Mouse (Mus musculus): ENCODE results near the gene Elavl1. TPM values are rescaled to one million over a fixed set of nuclear protein-coding genes. Genes with fewer than 3 reads are reported as not detected.

Gene Elavl1
- polyA plus RNA-seq, 1 experiment from 2014 or later = 88.6 TPM

DNA sequence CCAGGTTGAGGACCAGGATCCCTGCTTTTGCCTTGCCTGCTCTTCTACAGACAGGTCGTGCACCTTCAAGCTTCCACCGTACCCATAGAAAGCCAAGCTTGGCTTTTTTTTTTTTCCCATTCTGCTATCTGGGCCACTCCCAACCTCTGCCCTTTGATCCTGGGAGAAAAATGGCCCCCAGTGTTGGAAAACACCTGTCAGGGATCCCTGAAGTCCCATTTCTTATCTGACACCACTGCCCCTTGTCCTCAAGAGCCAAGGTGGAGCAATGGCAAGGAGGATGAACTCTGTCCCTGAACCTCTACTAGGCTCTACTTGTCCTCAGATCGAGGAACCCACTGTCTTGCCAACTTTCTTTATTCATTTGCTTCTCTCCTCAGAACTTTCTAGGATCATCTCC is 25.4 kb upstream of the Elavl1 start:
- no peak overlapping the region for H3K27ac ChIP-seq (replicated peaks)
- H3K4me2 ChIP-seq (replicated peaks; ENCODE audit: low read depth) = no peak overlapping the region
- H3K9me3 ChIP-seq (ENCODE audit: control insufficient read depth, low read length) = no peaks in the 10 kb centered on the region
- H3K9ac ChIP-seq (ENCODE audit: low read length) = no peak overlapping the region
- H3K4me1 ChIP-seq (replicated peaks; ENCODE audit: control insufficient read depth, insufficient read depth) = 0 out of 2 replicates have a peak, but pooled peaks cover 2% of the 10 kb centered on the region
- no peak for DNase-seq (ENCODE audit: low spot score)
- TF ChIP-seq EP300 (optimal IDR thresholded peaks at IDR 0.05) = no peak
- no peak for TF ChIP-seq CTCF (IDR thresholded peaks at IDR 0.05; ENCODE audit: low read depth)
- no peak for ATAC-seq (ENCODE audit: low FRiP score, low TSS enrichment)
- H3K4me3 ChIP-seq (ENCODE audit: low read depth, low read length) = no peak overlapping the region
- WGBS = 74% methylated on average over 3 of the region's 3 CpGs
- H3K36me3 ChIP-seq (ENCODE audit: control insufficient read depth, insufficient read depth, low read length) = no peaks in the 10 kb centered on the region
- no peaks in the 10 kb centered on the region for H3K27me3 ChIP-seq (ENCODE audit: control insufficient read depth, insufficient read depth, low read length)

DNA sequence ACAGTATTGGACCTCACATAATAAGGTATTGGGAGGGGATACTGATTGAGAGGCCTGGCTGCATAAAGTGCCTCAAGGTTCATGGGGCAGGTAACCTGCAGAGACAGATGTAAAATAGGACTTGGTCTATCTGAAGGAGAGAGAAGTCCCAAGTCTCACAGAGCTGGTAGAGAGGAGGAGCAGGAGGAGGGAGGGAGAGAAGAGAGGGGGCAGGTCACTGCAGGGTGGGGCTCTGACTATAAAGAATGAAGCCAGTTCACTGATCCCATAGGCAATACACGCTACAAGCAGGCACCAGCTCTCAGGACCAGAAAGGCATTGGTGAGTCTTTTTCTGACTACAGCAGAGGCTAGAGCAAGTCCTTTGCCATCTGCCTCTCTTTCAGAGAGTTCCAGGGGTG is 24.1 kb upstream of the Elavl1 start:
- Histone ChIP-seq H3K36me3 (ENCODE audit: control insufficient read depth, insufficient read depth, low read length) (no peaks in the 10 kb centered on the region), H3K9ac (ENCODE audit: low read length) (no peak overlapping the region), H3K4me2 (replicated peaks; ENCODE audit: low read depth) (no peak overlapping the region), H3K27me3 (ENCODE audit: control insufficient read depth, insufficient read depth, low read length) (no peaks in the 10 kb centered on the region), H3K9me3 (ENCODE audit: control insufficient read depth, low read length) (no peaks in the 10 kb centered on the region), H3K4me1 (replicated peaks; ENCODE audit: control insufficient read depth, insufficient read depth) (0 out of 2 replicates have a peak, but pooled peaks cover 2% of the 10 kb centered on the region), H3K27ac (replicated peaks) (no peak overlapping the region), H3K4me3 (ENCODE audit: low read depth, low read length) (no peak overlapping the region)
- TF ChIP-seq CTCF (IDR thresholded peaks at IDR 0.05; ENCODE audit: low read depth) = no peak
- no peak for TF ChIP-seq EP300 (optimal IDR thresholded peaks at IDR 0.05)
- WGBS = 23% methylated on average over 1 of the region's 1 CpGs
- DNase-seq (ENCODE audit: low spot score) (no peak), ATAC-seq (ENCODE audit: low FRiP score, low TSS enrichment) (no peak)

DNA sequence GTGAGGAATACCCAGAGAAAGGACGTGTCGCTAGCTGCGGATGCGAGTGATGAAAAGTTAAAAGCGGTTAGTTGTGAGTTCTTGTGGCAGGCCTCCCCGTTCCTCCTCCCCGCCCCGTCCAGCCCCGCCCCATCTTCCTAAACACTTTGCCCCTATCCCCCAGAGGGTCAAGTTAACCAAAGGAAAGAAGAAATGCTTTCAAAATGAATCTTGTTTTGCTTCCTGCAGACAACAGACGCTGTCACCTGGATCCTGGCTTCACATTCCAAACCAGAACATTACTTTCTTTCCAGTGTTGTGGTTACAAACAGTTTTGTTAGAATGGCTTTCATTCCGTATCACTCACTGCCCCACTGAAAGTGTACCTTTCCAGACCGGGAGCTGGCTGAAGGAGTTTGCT is 23.1 kb upstream of the Elavl1 start:
- H3K27me3 ChIP-seq (ENCODE audit: control insufficient read depth, insufficient read depth, low read length) = no peaks in the 10 kb centered on the region
- H3K4me3 ChIP-seq (ENCODE audit: low read depth, low read length) = no peak overlapping the region
- 29% methylated on average over 12 of the region's 12 CpGs for whole genome bisulfite sequencing
- ATAC-seq (ENCODE audit: low FRiP score, low TSS enrichment) = no peak
- H3K4me2 ChIP-seq (replicated peaks; ENCODE audit: low read depth) = peak overlapping the region; percentile 14; the same call in 1 of the 2 replicates
- 0 out of 2 replicates have a peak overlapping the region, but pooled peaks have one; percentile 18 for H3K9ac ChIP-seq (ENCODE audit: low read length)
- no peak for DNase-seq (ENCODE audit: low spot score)
- no peaks in the 10 kb centered on the region for H3K36me3 ChIP-seq (ENCODE audit: control insufficient read depth, insufficient read depth, low read length)
- TF ChIP-seq EP300 (optimal IDR thresholded peaks at IDR 0.05) (no peak), CTCF (IDR thresholded peaks at IDR 0.05; ENCODE audit: low read depth) (no peak)
- no peaks in the 10 kb centered on the region for H3K9me3 ChIP-seq (ENCODE audit: control insufficient read depth, low read length)
- 0 out of 2 replicates have a peak, but pooled peaks cover 2% of the 10 kb centered on the region for H3K4me1 ChIP-seq (replicated peaks; ENCODE audit: control insufficient read depth, insufficient read depth)
- H3K27ac ChIP-seq (replicated peaks) = no peak overlapping the region

DNA sequence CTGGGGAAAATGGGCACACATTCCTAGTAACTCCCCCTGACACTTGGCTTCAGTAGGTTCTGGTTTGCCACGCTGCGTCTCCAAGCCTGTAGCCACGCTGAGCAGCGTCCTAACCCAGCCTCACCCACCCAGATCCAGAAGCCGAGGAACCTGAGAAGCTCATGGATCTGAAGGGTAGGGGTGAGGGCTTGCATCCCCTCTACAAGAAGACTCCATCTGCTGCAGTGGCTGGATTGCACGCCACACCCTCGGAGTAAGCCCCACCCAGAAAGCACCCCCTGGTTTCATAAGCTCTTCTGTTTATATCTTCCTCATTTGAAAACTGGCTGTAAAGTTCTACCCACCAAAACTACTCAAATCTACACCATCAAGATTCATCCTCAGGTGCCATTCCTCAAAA is 22.4 kb upstream of the Elavl1 start:
- Histone ChIP-seq H3K36me3 (ENCODE audit: control insufficient read depth, insufficient read depth, low read length) (no peaks in the 10 kb centered on the region), H3K9me3 (ENCODE audit: control insufficient read depth, low read length) (no peaks in the 10 kb centered on the region), H3K4me3 (ENCODE audit: low read depth, low read length) (no peak overlapping the region), H3K9ac (ENCODE audit: low read length) (no peak overlapping the region), H3K27me3 (ENCODE audit: control insufficient read depth, insufficient read depth, low read length) (no peaks in the 10 kb centered on the region), H3K27ac (replicated peaks) (no peak overlapping the region), H3K4me1 (replicated peaks; ENCODE audit: control insufficient read depth, insufficient read depth) (0 out of 2 replicates have a peak, but pooled peaks cover 2% of the 10 kb centered on the region), H3K4me2 (replicated peaks; ENCODE audit: low read depth) (peak overlapping the region; percentile 14; the same call in 1 of the 2 replicates)
- TF ChIP-seq EP300 (optimal IDR thresholded peaks at IDR 0.05) (no peak), CTCF (IDR thresholded peaks at IDR 0.05; ENCODE audit: low read depth) (no peak)
- no peak for DNase-seq (ENCODE audit: low spot score)
- no peak for ATAC-seq (ENCODE audit: low FRiP score, low TSS enrichment)
- WGBS = 51% methylated on average over 7 of the region's 7 CpGs

- no peak overlapping the region for H3K4me3 ChIP-seq (ENCODE audit: low read depth, low read length)
- DNase-seq (ENCODE audit: low spot score) (no peak), ATAC-seq (ENCODE audit: low FRiP score, low TSS enrichment) (no peak)
- whole genome bisulfite sequencing = 94% methylated on average over 3 of the region's 3 CpGs
- TF ChIP-seq CTCF (IDR thresholded peaks at IDR 0.05; ENCODE audit: low read depth) (no peak), EP300 (optimal IDR thresholded peaks at IDR 0.05) (no peak)
- no peak overlapping the region for H3K4me2 ChIP-seq (replicated peaks; ENCODE audit: low read depth)
- no peaks in the 10 kb centered on the region for H3K27me3 ChIP-seq (ENCODE audit: control insufficient read depth, insufficient read depth, low read length)
- 0 out of 2 replicates have a peak, but pooled peaks cover 3% of the 10 kb centered on the region for H3K36me3 ChIP-seq (ENCODE audit: control insufficient read depth, insufficient read depth, low read length)
- H3K27ac ChIP-seq (replicated peaks) = no peak overlapping the region
- no peaks in the 10 kb centered on the region for H3K4me1 ChIP-seq (replicated peaks; ENCODE audit: control insufficient read depth, insufficient read depth)
- no peak overlapping the region for H3K9ac ChIP-seq (ENCODE audit: low read length)
- H3K9me3 ChIP-seq (ENCODE audit: control insufficient read depth, low read length) = no peaks in the 10 kb centered on the region
Observed at GRCm38 (mm10) chr8:4340207-4340606, 15.0 kb upstream of the Elavl1 start.

DNA sequence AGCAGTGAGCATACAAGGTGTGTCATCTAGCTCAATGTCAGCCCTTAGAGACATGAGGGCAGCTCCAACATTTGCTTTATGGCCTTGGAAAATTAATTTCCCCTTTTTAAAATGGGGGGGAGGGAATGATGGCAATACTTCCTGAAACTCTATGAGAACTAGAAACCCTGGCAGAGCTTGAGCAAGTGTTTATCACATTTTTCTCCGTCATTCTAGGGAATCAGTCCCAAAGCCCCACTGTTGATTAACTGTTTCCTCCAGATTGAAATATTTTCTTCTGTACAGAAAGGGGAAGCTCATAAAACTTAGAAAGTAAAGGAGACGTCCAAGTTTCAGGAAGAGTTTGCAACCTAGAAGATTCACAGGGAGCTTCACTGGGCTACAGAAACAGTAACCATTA is 10.5 kb upstream of the Elavl1 start:
- H3K9me3 ChIP-seq (ENCODE audit: control insufficient read depth, low read length) = no peaks in the 10 kb centered on the region
- no peaks in the 10 kb centered on the region for H3K27me3 ChIP-seq (ENCODE audit: control insufficient read depth, insufficient read depth, low read length)
- WGBS = 79% methylated on average over 2 of the region's 2 CpGs
- peaks cover 11% of the 10 kb centered on the region for H3K36me3 ChIP-seq (ENCODE audit: control insufficient read depth, insufficient read depth, low read length)
- H3K27ac ChIP-seq (replicated peaks) = no peak overlapping the region
- H3K4me3 ChIP-seq (ENCODE audit: low read depth, low read length) = no peak overlapping the region
- DNase-seq (ENCODE audit: low spot score) = no peak
- no peak for ATAC-seq (ENCODE audit: low FRiP score, low TSS enrichment)
- H3K4me2 ChIP-seq (replicated peaks; ENCODE audit: low read depth) = no peak overlapping the region
- no peaks in the 10 kb centered on the region for H3K4me1 ChIP-seq (replicated peaks; ENCODE audit: control insufficient read depth, insufficient read depth)
- no peak for TF ChIP-seq CTCF (IDR thresholded peaks at IDR 0.05; ENCODE audit: low read depth)
- TF ChIP-seq EP300 (optimal IDR thresholded peaks at IDR 0.05) = no peak
- H3K9ac ChIP-seq (ENCODE audit: low read length) = no peak overlapping the region
